Mouse (Mus musculus): ENCODE measurements around the gene Zfp260. TPM values are rescaled to one million over a fixed set of nuclear protein-coding genes. Genes with fewer than 3 reads are reported as not detected.

Gene Zfp260
- polyA plus RNA-seq, 1 experiment from 2014 or later, result 87.2 TPM

- Histone ChIP-seq H3K27me3 (ENCODE audit: control insufficient read depth, insufficient read depth, low read length) (no peaks in the 10 kb centered on the region), H3K9me3 (replicated peaks; ENCODE audit: control insufficient read depth, low read length) (no peaks in the 10 kb centered on the region), H3K9ac (ENCODE audit: low read depth, low read length) (peak overlapping the region; percentile 68), H3K36me3 (ENCODE audit: control insufficient read depth, insufficient read depth, low read length) (0 out of 2 replicates have a peak, but pooled peaks cover 5% of the 10 kb centered on the region), H3K4me3 (ENCODE audit: low read depth, low read length) (peak overlapping the region; percentile 56), H3K4me1 (ENCODE audit: control insufficient read depth, insufficient read depth, low read length) (no peaks in the 10 kb centered on the region), H3K4me2 (peak overlapping the region; percentile 56), H3K27ac (ENCODE audit: low read depth, low read length) (peak overlapping the region; percentile 54; the same call in 1 of the 2 replicates)
- 2% methylated on average over 35 of the region's 35 CpGs for WGBS (ENCODE audit: insufficient replicate concordance)
- peak; percentile 89 for ATAC-seq (replicated peaks; ENCODE audit: insufficient number of reproducible peaks, low FRiP score, low TSS enrichment)
These were observed 49.1 kb downstream of the Zfp260 start for GRCm38 (mm10) chr7:30143555-30144209.

GRCm38 (mm10) chr7:30147011-30147410 is 52.4 kb downstream of the Zfp260 start:
- H3K9me3 ChIP-seq (replicated peaks; ENCODE audit: control insufficient read depth, low read length), result peaks cover 23% of the 10 kb centered on the region
- H3K27ac ChIP-seq (ENCODE audit: low read depth, low read length), result no peak overlapping the region
- no peak for ATAC-seq (replicated peaks; ENCODE audit: insufficient number of reproducible peaks, low FRiP score, low TSS enrichment)
- peaks cover 8% of the 10 kb centered on the region for H3K36me3 ChIP-seq (ENCODE audit: control insufficient read depth, insufficient read depth, low read length)
- H3K9ac ChIP-seq (ENCODE audit: low read depth, low read length), result no peak overlapping the region
- H3K4me2 ChIP-seq, result no peak overlapping the region
- H3K27me3 ChIP-seq (ENCODE audit: control insufficient read depth, insufficient read depth, low read length), result no peaks in the 10 kb centered on the region
- 94% methylated on average over 5 of the region's 5 CpGs for WGBS (ENCODE audit: insufficient replicate concordance)
- H3K4me3 ChIP-seq (ENCODE audit: low read depth, low read length), result no peak overlapping the region
- H3K4me1 ChIP-seq (ENCODE audit: control insufficient read depth, insufficient read depth, low read length), result no peaks in the 10 kb centered on the region

- H3K36me3 ChIP-seq (ENCODE audit: control insufficient read depth, insufficient read depth, low read length), result peaks cover 61% of the 10 kb centered on the region
- WGBS (ENCODE audit: insufficient replicate concordance), result 82% methylated on average over 1 of the region's 1 CpGs
These were observed 59.5 kb downstream of the Zfp260 start for GRCm38 (mm10) chr7:30154040-30154439.

DNA sequence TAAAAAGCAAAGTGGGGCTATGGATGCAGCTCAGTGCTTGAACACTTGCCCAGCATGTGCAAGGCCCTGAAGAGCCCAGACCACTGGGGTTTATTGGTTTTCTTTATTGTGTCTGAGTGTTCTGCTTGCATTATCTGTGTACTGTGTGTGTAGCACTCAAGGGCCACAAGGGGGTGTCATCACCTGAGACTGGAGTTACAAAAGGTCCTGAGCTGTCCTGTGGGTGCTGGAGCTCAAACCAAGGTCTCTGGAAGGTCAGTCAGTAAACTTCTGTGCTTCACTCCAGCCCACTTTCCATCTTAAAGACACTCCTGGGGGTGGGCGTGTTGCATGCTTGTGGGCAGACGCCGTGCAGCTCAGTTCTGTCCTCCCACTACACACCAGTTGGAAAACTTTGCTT is 60.9 kb downstream of the Zfp260 start:
- H3K27me3 ChIP-seq (ENCODE audit: control insufficient read depth, insufficient read depth, low read length), result no peaks in the 10 kb centered on the region
- H3K27ac ChIP-seq (ENCODE audit: low read depth, low read length), result no peak overlapping the region
- no peak overlapping the region for H3K9ac ChIP-seq (ENCODE audit: low read depth, low read length)
- H3K4me1 ChIP-seq (ENCODE audit: control insufficient read depth, insufficient read depth, low read length), result no peaks in the 10 kb centered on the region
- no peak overlapping the region for H3K4me3 ChIP-seq (ENCODE audit: low read depth, low read length)
- no peak for ATAC-seq (replicated peaks; ENCODE audit: insufficient number of reproducible peaks, low FRiP score, low TSS enrichment)
- no peak overlapping the region for H3K4me2 ChIP-seq
- H3K9me3 ChIP-seq (replicated peaks; ENCODE audit: control insufficient read depth, low read length), result peaks cover 63% of the 10 kb centered on the region
- 93% methylated on average over 3 of the region's 3 CpGs for whole genome bisulfite sequencing (ENCODE audit: insufficient replicate concordance)
- H3K36me3 ChIP-seq (ENCODE audit: control insufficient read depth, insufficient read depth, low read length), result peaks cover 68% of the 10 kb centered on the region

More at GRCm38 (mm10) chr7:30154040-30154439, 59.5 kb downstream of the Zfp260 start:
- Histone ChIP-seq H3K27me3 (ENCODE audit: control insufficient read depth, insufficient read depth, low read length) (no peaks in the 10 kb centered on the region), H3K9me3 (replicated peaks; ENCODE audit: control insufficient read depth, low read length) (peaks cover 65% of the 10 kb centered on the region), H3K4me2 (no peak overlapping the region), H3K4me3 (ENCODE audit: low read depth, low read length) (no peak overlapping the region), H3K9ac (ENCODE audit: low read depth, low read length) (no peak overlapping the region), H3K27ac (ENCODE audit: low read depth, low read length) (no peak overlapping the region), H3K4me1 (ENCODE audit: control insufficient read depth, insufficient read depth, low read length) (no peaks in the 10 kb centered on the region)
- ATAC-seq (replicated peaks; ENCODE audit: insufficient number of reproducible peaks, low FRiP score, low TSS enrichment), result no peak

Small RNA genes within 50 kb of the gene (microRNA-seq; reads per million reads assigned to microRNA genes)
- not detected for gene Gm23368 (ENCODE audit: borderline number of aligned reads)

Other genes with a start within 250 kb of the Zfp260 start
- gene Zfp940, start 241.1 kb upstream of the Zfp260 start, polyA plus RNA-seq (2014; fragmentation: Nextera tagmentation; extraction: Ambion mirVana), result 2.8 and 4.7 TPM in 2 replicates
- gene Zfp420, start 234.8 kb upstream of the Zfp260 start, polyA plus RNA-seq (2014; fragmentation: Nextera tagmentation; extraction: Ambion mirVana), result 3.8 and 4.1 TPM in 2 replicates
- 9.3 and 9.4 TPM in 2 replicates for gene Zfp27, start 188.2 kb upstream of the Zfp260 start, polyA plus RNA-seq (2014; fragmentation: Nextera tagmentation; extraction: Ambion mirVana)
- gene Zfp383, start 186.6 kb upstream of the Zfp260 start, polyA plus RNA-seq (2014; fragmentation: Nextera tagmentation; extraction: Ambion mirVana), result 4.1 and 6.2 TPM in 2 replicates
- gene Zfp74, start 140.7 kb upstream of the Zfp260 start, polyA plus RNA-seq (2014; fragmentation: Nextera tagmentation; extraction: Ambion mirVana), result 7.0 and 10.0 TPM in 2 replicates
- 28.8 and 30.4 TPM in 2 replicates for gene Zfp568, start 110.8 kb upstream of the Zfp260 start, polyA plus RNA-seq (2014; fragmentation: Nextera tagmentation; extraction: Ambion mirVana)
- gene Zfp14, start 43.4 kb upstream of the Zfp260 start, polyA plus RNA-seq (2014; fragmentation: Nextera tagmentation; extraction: Ambion mirVana), result 3.1 and 3.8 TPM in 2 replicates
- 4.1 TPM in 2 replicates for gene Zfp82, start 21.9 kb upstream of the Zfp260 start, polyA plus RNA-seq (2014; fragmentation: Nextera tagmentation; extraction: Ambion mirVana)
- 0.26 and 0.96 TPM in 2 replicates for gene Gm26920, start 4.4 kb upstream of the Zfp260 start, polyA plus RNA-seq (2014; fragmentation: Nextera tagmentation; extraction: Ambion mirVana)
- gene Zfp566, start 4.2 kb upstream of the Zfp260 start, polyA plus RNA-seq (2014; fragmentation: Nextera tagmentation; extraction: Ambion mirVana), result 7.4 and 8.1 TPM in 2 replicates
- gene Zfp382, start 27.2 kb downstream of the Zfp260 start, polyA plus RNA-seq (2014; fragmentation: Nextera tagmentation; extraction: Ambion mirVana), result 5.3 and 5.8 TPM in 2 replicates
- gene Zfp146, start 75.0 kb downstream of the Zfp260 start, polyA plus RNA-seq (2014; fragmentation: Nextera tagmentation; extraction: Ambion mirVana), result 6.6 and 10.4 TPM in 2 replicates
- gene Cox7a1, start 89.4 kb downstream of the Zfp260 start, polyA plus RNA-seq (2014; fragmentation: Nextera tagmentation; extraction: Ambion mirVana), result 309 and 324 TPM in 2 replicates
- 64.6 and 71.7 TPM in 2 replicates for gene Capns1, start 104.0 kb downstream of the Zfp260 start, polyA plus RNA-seq (2014; fragmentation: Nextera tagmentation; extraction: Ambion mirVana)
- gene Polr2i, start 137.2 kb downstream of the Zfp260 start, polyA plus RNA-seq (2014; fragmentation: Nextera tagmentation; extraction: Ambion mirVana), result 120 and 126 TPM in 2 replicates
- 184 and 185 TPM in 2 replicates for gene Tbcb, start 137.5 kb downstream of the Zfp260 start, polyA plus RNA-seq (2014; fragmentation: Nextera tagmentation; extraction: Ambion mirVana)
- gene Ovol3, start 140.9 kb downstream of the Zfp260 start, polyA plus RNA-seq (2014; fragmentation: Nextera tagmentation; extraction: Ambion mirVana), result not detected in 2 replicates
- gene Thap8, start 185.3 kb downstream of the Zfp260 start, polyA plus RNA-seq (2014; fragmentation: Nextera tagmentation; extraction: Ambion mirVana), result 0.20 and 0.38 TPM in 2 replicates
- gene Wdr62, start 185.6 kb downstream of the Zfp260 start, polyA plus RNA-seq (2014; fragmentation: Nextera tagmentation; extraction: Ambion mirVana), result 7.7 and 9.9 TPM in 2 replicates
- 18.6 and 22.1 TPM in 2 replicates for gene Clip3, start 197.0 kb downstream of the Zfp260 start, polyA plus RNA-seq (2014; fragmentation: Nextera tagmentation; extraction: Ambion mirVana)
- gene Alkbh6, start 213.9 kb downstream of the Zfp260 start, polyA plus RNA-seq (2014; fragmentation: Nextera tagmentation; extraction: Ambion mirVana), result 65.5 and 66.1 TPM in 2 replicates
- gene Syne4, start 220.0 kb downstream of the Zfp260 start, polyA plus RNA-seq (2014; fragmentation: Nextera tagmentation; extraction: Ambion mirVana), result 18.1 and 20.0 TPM in 2 replicates
- not detected in 2 replicates for gene E130208F15Rik, start 227.0 kb downstream of the Zfp260 start, polyA plus RNA-seq (2014; fragmentation: Nextera tagmentation; extraction: Ambion mirVana)
- gene Sdhaf1, start 229.1 kb downstream of the Zfp260 start, polyA plus RNA-seq (2014; fragmentation: Nextera tagmentation; extraction: Ambion mirVana), result 14.6 and 16.6 TPM in 2 replicates